Mouse (Mus musculus) spleen, adult 10 weeks (tissue): ENCODE data around the gene Cpsf6. TPM values are rescaled to one million over a fixed set of nuclear protein-coding genes. Genes with fewer than 3 reads are reported as not detected.

ENCODE experiments used
- polyA plus RNA-seq: library from polyadenylated mRNA; stranded (reverse); fragments of 350-450 nt; fragmentation: Illumina TruSeq; extraction: RNeasy Lipid Tissue Mini Kit (QIAGEN cat#74804); gene quantifications from one replicate; pipeline ENCODE4 v1.2.3, GENCODE M21; 2015; ENCODE audit warnings: low replicate concordance; ENCODE audit not compliant: insufficient read depth

Gene Cpsf6
- 133 TPM for polyA plus RNA-seq

DNA sequence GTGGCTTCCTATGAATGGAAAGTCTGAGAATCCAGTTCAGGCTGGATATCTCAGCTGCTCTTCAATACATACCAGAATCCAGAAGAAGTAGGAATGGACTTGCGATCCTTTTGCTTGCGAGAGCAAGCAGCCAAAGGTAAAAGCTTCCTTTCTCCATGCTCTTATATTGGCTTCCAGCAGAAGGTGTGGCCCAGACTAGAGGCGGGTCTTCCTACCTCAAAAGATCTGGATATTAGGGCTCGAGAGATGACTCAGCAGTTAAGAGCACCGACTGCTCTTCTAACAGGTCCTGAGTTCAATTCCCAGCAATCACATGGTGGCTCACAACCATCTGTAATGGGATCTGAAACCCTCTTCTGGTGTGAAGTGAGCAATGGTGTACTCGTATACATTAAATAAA is at the start of gene Cpsf6:
Cpsf6 (minus strand) TSS at position 108 of the 400 bp plus-strand sequence.

Other genes starting within 250 kb of the Cpsf6 start
- 26.7 TPM for gene Frs2, start 231.5 kb downstream of the Cpsf6 start, polyA plus RNA-seq
- 96.2 TPM for gene Yeats4, start 155.5 kb downstream of the Cpsf6 start, polyA plus RNA-seq
- not detected for gene 9530003J23Rik, start 141.3 kb downstream of the Cpsf6 start, polyA plus RNA-seq
- 3,787 TPM for gene Lyz2, start 97.7 kb downstream of the Cpsf6 start, polyA plus RNA-seq
- 41.2 TPM for gene Lyz1, start 87.1 kb downstream of the Cpsf6 start, polyA plus RNA-seq
- gene Cpm, start 249.5 kb upstream of the Cpsf6 start, polyA plus RNA-seq = 19.3 TPM